Mouse (Mus musculus) liver, embryonic 12.5 days (tissue): Measurements from ENCODE around the gene Bdh1. TPM values are rescaled to one million over a fixed set of nuclear protein-coding genes. Genes with fewer than 3 reads are reported as not detected.

Source experiments
- polyA plus RNA-seq: library from polyadenylated mRNA; unstranded; fragments of >200 nt; fragmentation: Nextera tagmentation; extraction: Ambion mirVana; gene quantifications from 2 replicates; pipeline ENCODE4 v1.2.1, GENCODE M21; 2016

Gene Bdh1
- polyA plus RNA-seq, 1 experiment from 2014 or later = 45.8 TPM

Other genes with a start within 250 kb of the Bdh1 start
- 10.3 and 11.1 TPM in 2 replicates for gene Acap2, start 221.0 kb upstream of the Bdh1 start, polyA plus RNA-seq
- 48.4 and 49.9 TPM in 2 replicates for gene Ppp1r2, start 147.0 kb upstream of the Bdh1 start, polyA plus RNA-seq
- gene Apod, start 107.5 kb upstream of the Bdh1 start, polyA plus RNA-seq = not detected in 2 replicates
- gene Dlg1, start 241.2 kb downstream of the Bdh1 start, polyA plus RNA-seq = 19.5 and 20.5 TPM in 2 replicates